Mouse (Mus musculus) induced T-regulatory cell, adult 2 months (primary cell): Measurements from ENCODE around the gene Cox7b.
"Not testable (repeated sequence)": the region's sequence is repeated elsewhere in the genome, so short reads cannot be mapped to it uniquely, and the experiment has no call there.

Experiments
- DNase-seq: peaks from one replicate; pipeline ENCODE4 v3.0.0-alpha.2; 2012; ENCODE audit warnings: low read depth

Cox7b gene

DNA sequence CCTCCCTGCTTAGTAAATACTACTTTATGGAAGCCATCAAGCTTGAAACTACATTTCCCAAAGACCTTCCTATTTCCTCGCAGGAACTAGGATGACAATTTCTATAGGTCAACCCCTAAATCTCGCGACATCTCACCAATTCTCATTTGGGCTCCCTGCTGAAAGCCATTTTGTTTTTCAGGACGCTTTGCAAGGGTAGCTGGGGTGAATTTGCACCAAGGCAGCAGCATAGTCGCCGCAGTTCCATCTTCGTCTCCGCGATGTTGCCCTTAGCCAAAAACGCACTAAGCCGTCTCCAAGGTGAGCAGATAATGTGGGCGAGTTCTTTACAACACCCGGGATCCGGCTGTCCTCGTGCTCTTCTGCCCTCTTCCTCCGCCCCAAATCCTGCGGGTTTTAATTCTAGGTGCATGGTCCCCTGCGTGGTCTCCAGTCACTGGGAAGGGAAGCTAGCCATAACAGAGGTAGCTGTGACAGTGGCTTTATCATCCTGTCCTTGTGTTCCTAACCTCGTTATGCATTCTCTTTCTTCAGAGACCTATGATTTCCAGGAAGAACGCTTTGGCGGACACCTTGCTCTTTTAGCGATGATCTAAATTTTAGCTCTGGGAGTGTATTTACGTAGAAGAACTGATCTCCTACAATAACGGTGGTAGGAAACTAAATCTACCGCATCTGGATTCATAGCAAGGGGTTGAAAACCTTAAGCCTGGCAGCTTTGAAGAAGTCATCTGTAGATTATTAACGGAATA, at the start of gene Cox7b:
Gene Cox7b, plus strand, starts transcription at position 130 of the 752 bp plus-strand sequence.
- DNase-seq = peak; percentile 92

DNA sequence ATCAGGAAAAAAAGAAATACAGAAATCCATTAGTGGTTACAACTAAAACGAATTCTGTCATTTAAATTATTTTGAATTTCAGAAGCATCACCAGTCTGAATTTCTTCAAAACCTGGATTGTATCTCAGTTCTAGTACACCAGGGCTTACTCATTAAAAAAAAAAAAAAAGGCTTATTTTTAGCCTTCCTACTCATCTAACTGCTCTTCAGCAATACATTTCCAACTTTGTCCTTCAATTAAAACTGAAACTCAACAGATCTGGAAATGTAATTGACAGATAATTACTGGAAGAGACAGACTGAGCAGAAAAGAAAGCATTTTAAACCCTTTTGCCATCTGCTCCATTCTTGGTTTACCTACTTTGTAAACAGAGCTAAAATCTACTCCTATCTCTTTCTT, 13.9 kb upstream of the Cox7b start:
- DNase-seq = no peak

DNA sequence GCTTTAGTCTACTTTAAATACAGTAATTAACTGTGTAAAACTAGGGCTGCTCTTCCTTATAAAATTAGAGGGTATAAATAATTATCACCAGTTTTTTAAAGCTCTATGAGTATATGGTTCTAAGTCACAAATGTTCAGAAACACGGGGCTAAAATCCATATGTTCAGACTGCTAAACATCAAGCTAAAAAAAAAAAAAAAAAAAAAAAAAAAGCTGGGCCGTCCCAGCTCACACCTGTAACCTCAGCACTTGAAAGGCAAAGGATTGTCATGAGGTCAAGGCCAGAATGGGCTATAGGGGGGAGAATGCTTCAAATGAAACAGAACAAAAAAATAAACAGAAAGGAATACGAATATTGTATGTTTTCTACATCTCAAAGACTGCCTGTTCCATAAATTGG, 4.7 kb upstream of the Cox7b start:
- no peak for DNase-seq

DNA sequence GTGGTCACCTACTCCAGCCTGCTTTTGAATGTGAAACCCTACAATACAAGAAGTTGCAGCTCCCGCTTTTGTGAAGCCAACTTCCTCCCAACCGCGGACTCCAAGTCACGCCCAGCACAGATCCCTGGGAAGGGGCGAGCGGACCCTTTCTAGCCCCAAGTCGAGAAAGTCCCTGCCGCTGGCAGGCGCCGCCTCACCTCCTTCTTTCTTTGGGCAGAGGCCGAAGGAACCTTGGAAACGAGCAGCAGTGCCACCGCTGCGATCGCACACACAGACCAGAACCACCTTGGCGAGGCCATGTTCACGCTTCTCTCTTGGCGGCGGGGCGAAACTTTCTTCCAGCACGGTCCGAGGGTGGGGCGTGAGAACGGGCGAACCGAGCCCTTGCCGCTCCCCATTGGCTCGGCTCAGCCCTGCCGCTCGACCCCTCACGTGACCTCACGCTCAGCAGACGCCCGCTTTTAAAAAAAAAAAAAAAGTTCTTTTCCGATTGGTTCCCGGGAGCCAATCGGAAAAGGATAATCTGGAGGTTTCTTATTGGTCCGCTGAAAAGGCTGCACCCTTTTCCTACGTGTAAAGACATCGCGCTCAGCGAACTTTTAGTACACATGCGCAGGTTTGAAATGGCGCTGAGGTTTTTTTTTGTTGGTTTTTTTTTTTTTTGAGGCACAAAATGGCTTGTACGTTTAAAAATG, 3.9 kb upstream of the Cox7b start, which contains the start of gene Magt1:
Gene Magt1, minus strand, starts transcription at position 442 of the 695 bp plus-strand sequence.
- peak; percentile 89 for DNase-seq

DNA sequence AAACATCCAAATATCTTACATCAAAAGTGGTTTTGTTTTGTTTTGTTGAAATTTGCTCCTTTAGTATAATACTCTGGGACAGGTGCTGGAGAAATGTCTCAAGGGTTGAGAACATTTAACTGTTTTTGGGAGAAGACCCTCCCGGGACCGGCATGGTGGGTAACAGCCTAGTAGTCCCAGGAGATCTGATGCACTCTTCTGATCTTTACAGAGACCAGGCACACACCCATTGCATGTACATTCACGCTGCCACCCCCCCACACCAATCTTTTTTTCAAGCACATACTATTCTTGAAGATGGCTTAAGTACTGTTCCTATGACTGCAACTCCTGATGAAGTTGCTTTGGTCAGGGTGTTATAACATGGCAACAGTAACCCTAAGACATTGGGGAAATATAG, 2.9 kb upstream of the Cox7b start:
- no peak for DNase-seq

DNA sequence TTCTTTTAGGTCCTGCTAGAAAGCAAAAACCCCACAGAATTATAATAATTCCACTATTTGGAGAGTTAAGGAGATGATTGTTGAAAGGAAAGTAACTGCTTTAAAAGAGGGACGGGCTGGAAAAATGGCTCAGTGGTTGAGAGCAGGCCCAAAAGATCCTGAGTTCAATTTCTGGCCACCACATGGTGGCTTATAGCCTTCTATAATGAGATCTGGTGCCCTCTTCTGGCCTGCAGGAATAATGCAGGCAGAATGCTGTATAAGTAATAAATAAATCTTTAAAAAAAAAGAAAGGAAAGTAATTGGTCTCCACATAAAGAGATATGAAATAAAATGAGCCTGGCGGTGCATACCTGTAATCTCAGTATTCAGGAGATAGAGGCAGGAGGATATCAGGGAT, 2.3 kb upstream of the Cox7b start:
- DNase-seq = peak; percentile 79

DNA sequence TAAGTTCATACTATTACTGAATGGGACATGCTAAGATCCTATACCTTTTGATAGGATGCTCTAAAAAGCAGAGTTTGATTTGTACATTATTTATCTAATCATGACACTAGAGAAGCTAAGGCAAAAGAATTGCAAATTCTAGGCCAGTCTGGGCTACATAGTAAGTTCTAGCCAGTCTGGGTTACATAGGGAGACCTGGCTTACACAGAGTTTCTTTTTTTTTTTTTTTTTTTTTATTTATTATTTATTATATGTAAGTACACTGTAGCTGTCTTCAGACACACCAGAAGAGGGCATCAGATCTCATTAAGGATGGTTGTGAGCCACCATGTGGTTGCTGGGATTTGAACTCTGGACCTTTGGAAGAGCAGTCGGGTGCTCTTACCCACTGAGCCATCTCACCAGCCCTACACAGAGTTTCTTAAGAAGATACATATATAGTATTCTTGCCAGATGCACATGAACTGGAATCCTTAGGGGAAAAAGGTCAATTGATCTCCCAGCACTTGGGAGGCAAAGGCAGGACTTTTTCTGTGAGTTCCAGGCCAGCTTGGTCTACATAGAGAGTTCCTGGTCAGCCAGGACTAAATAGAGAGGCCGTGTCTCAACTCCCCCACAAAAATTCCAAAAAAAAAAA, 641 bp upstream of the Cox7b start:
- not testable (repeated sequence) for DNase-seq

DNA sequence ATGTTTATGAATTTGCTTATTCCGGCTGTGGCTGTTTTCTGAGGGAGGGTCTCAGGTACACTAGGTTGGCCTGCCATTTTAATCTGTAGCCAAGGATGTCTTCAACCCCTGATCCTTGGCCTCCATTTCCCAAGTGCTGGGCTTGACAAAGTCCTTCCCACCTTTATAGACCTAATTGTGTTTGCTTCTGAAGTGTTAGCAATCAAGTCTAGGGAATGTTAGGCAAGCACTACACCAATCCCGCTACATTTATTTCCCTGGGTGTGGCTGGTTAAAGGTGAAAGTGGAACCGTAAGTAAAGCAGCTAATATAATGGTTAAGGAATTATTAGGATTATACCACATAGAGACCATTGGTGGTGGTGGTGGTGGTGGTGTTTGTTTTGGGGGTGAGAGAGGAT, 1.6 kb downstream of the Cox7b start:
- DNase-seq = no peak

DNA sequence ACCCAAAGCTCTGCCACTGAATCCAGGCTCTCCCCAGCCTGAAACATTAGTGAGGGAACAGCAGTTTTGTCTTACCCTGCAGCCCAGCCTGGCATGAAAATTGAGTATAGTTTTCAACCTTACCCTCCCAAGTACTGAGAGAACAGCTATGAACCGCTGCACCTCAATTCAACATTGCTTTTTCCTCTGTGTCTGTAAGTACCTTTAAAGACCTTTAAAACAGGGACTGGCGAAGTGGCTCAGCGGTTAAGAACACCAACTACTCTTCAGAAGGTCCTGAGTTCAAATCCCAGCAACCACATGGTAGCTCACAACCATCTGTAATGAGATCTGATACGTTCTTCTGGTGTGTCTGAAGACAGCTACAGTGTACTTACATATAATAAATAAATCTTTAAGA, 2.0 kb downstream of the Cox7b start:
- no peak for DNase-seq

DNA sequence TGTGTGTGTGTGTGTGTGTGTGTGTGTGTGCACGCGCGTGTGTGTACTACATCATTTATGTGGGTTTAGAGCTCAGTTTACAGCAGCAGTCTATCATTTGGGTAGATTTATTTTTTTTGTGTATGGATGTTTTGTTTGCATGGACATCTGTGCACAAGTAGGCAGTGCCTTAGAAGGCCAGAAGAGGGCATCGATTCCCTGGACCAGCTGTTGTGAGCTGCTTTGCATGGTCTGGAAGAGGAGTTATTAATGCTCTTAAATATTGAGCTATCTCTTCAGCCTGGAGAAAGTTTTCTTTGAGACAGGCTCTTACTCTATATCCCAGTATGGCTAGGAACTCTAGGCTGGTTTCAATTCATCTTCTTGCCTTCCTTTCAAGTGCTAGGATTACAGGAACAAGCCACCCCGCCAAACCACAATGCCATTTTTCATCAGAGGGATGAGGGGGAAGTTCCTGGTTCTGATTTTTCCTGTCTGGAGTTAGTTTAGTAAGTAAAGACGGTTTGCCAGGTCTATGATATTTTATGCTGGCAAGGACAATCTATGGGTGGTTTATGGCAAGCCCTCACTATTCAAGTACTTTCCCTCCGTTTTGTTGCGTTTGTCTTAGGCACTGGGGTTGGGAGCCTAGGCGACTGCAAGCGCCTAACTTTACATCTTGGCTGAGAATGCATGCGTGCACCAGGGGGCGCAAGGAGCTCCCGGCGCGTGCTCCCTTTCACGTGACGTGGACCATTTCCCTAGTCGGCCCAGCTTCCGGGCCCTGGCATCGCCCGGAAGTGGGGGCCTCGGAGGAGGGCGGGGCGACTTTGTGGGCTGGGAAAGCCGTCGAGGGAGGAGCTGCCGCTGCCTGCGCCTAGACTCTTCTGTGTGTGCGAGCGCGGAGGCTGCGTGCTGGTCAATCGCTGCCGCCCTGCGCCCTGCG, 11.2 kb downstream of the Cox7b start, which contains the start of gene Atp7a:
Gene Atp7a, plus strand, starts transcription at position 859 of the 925 bp plus-strand sequence.
- DNase-seq = peak; percentile 94

DNA sequence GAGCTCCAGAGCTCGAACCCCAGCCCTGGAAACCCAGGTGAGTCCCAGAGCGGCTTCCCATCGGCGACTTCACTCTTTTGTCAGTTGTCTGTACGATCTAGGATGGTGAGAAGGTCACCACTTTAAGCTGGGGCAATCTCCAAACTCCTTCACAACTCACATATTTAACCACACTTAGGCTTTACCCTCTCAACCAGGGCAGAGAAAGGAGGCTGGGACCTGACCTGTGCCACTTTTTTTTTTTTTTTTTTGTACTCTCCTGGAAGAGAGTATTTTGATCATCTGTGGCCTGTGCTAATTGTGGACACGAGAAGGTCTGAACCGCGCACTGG, 11.8 kb downstream of the Cox7b start:
- DNase-seq = no peak

DNA sequence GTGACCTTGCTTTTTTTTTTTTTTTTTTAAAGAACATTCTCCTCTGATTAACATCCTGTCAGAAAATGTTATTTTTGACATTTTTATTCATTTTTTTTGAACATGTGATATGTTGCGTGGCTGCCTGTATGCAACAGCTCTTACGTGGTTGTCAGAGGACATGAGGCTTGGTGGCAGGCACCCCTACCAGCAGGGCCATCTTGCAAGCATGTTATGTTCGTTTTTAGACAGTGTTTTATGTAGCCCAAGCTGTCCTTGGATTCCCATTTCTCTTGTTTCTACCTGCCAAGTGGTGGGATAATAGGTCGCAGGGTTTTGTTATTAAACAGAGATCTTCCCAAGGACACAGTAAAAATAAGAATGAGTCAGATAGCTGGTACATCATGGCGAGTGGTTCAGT, 14.7 kb downstream of the Cox7b start:
- DNase-seq = no peak

DNA sequence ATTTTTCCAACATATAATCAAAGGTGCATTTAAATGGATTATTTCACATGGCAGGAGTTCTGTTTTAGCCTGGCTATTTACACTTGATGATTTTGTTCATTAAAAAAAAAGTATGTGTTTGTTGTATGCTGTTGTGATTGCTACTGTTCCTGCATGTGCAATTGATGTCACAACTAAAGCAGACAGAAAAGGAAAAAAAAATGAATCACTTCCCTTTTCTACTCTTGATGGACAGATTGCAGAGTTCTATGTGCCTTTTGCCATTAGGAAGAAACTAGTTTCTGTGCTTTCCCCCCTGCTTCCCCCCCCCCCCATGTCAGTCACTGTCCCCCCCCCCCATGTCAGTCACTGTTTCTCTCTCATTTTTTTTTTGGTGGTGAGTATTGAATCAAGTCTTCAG, 15.6 kb downstream of the Cox7b start:
- DNase-seq = no peak

DNA sequence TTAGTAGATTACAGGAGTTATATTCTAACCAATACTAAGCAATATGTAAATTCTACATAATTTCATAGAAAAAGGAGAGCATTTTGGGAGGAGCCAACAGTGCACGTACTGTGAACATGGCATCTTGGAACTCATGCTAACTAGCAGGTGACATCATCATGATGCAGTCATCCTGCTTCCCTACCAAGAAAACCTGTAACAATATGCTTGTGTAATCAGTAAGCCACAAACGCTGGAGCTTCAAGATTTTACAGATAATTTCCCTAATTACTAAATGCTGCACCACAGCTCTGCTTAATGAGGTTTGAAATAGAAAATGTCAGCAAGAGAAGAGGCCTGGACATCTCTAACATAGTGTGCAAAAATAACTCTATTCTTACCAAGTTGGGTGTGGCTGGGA, 20.2 kb downstream of the Cox7b start:
- DNase-seq = no peak

DNA sequence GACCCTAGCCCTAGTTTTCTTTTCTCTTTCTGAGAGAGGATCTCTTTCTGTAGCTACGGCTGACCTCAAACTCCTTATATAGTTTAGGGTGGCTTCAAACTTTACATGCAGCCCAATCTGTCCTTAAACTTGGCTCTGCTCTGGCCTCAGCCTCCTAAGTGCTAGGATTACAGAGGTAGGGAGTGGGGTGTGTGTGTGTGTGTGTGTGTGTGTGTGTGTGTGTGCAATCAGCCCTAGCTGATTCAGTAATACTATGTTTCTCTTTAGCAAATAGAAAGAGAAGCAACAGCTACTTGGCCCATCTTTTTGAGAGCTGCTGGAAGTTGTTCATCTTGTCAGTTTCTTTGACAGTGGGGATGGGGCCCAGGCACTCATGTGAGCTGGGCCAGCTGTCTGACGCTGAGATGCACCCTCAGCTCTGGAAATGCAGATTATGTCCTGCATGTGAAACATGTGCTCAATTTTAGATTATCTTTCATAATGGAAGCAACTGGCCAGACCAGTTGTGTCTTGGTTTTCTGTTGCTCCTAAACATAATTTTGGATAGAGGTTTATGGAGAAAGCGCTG, 21.8 kb downstream of the Cox7b start:
- DNase-seq = no peak

DNA sequence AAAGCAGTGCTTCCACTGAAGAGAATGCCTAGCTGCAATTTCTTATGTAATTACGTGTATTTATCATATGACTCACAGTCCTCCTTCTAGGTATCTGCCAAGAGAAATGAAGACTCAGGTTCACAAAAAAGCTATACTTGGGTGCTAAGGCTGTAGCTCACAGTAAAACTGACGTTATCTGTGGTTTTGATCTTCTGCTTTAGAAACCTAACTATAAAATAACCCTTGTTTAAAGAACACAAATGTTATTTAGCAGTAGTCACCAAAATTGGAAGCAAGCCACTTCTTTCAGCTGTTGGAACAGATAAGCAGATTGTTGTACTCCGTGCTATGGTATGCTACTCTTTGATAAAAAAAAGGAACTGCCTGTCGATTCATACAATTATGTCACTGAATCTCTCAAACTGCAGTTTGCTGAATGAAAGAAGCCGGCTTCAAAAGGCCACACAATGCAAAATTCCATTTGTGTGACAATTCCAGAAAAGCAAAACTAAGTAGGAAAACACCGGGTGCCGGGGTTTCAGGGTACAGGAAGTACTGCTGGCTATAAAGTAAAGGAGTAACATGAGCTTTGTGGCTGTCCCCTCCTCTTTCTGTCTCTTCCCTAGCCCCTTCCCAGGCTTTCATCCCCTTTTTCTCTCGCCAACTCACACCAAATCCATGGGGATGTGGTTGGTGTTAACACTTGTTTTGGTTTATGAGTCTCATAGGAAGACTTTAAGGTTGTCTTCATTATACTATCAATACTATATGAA, 28.5 kb downstream of the Cox7b start:
- peak; percentile 28 for DNase-seq

DNA sequence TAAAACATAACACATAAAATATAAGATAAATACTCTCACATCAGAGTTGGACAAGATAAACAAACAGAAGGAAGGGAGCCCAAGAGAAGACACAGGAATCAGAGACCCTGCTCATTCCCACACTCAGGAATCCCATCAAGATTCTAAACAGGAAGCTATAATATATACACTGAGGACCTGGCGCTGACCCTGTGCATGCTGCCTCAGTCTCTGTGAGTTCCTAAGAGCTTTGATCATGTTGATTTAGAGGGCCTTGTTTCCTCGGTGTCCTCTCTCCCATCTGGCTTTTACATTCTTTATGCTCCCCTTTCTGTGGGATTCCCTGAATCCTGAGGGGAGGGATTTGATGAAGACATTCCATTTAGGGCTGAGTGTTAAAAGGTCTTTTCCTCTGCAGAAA, 30.0 kb downstream of the Cox7b start:
- DNase-seq = no peak

DNA sequence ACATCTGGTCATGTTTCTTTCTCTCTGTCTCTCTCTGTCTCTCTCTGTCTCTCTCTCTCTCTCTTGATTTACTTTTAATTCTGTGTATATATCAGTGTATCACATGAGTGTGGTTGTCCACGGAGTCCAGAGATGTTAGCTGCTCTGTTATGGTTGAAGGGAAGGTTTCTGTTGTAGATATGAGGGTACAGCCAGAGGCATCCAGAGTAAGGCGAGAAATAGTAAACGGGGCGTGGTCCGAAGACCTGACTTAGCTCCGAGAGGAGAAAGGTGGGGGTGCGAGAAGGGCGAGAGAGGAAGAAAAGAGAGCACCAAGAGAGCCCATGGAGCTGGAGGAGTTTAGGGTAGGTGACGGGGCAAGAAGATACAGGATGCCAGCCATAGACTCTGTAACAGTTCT, 30.4 kb downstream of the Cox7b start:
- DNase-seq = no peak

DNA sequence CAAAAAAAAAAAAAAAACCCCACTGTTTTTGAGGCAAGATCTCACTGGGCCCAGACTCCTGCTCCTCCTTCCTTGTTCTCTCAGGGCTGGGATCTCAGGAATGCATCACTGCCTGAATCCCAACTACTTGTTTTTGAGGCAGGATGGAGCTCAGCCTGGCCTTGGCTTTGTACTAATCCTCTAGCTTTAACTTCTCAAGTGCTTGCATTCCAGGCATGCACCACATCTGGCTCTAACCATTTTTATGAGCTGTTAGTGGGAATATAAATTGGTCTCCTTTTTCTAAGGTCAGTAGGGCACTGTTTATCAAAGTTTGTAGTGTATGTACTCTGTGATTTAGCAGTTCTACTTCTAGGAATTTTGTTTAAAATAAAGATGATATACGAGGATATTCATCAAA, 32.7 kb downstream of the Cox7b start:
- DNase-seq = no peak
